Mouse (Mus musculus): ENCODE measurements around the gene Fbxo46. TPM values are rescaled to one million over a fixed set of nuclear protein-coding genes. Genes with fewer than 3 reads are reported as not detected.
"Not testable (repeated sequence)": the region's sequence is repeated elsewhere in the genome, so short reads cannot be mapped to it uniquely, and the experiment has no call there.

Fbxo46 gene
- 0.21 and 0.77 TPM in 2 replicates for total RNA-seq (2015; ENCODE audit: low replicate concordance)
- 2.1 and 2.5 TPM in 2 replicates for total RNA-seq (2017; ENCODE audit: low replicate concordance)

DNA sequence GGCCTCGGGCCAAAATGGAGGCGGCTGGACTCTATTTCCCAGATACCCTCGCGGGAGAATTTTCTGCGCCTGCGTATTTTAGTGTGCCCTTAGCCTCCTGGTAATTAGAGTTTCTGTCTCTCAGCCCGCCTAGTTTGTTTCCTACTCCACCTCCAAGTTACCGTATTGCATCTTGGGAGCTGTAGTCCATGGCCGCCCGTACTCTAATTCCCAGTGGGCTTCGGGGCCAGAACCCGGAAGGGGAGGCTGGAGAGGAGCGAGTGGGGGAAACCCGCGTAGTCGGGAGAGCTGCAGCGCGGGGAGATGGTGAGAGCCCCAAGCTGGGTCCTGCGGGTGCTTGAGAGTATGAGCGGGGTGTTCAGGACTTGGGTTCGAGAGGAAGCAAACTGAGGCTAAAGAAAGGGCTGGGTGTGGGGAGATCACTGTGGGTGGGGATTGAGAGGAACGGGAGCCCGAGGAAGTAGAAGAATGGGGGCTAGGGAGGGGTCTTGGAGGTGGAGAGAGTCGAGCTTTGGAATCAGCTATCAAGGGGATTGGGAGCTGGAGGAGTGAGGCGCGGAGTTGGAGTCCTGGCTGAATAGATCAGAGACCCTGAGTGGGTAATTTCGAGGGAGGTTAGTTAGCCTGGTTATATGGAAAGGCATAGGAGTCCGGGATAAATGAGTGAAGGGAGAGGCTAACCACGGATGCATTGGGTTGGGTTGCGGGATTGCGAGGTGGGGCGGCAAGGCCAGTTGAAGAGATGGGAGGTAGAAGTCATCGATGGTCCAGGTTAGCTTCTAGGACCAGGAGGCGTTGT lies at the start of gene Fbxo46:
TSS of gene Fbxo46 (plus strand) at position 229 of the 799 bp plus-strand sequence.
- peak; percentile 99 for ATAC-seq (replicated peaks; ENCODE audit: low FRiP score, poor library complexity, severe bottlenecking)

DNA sequence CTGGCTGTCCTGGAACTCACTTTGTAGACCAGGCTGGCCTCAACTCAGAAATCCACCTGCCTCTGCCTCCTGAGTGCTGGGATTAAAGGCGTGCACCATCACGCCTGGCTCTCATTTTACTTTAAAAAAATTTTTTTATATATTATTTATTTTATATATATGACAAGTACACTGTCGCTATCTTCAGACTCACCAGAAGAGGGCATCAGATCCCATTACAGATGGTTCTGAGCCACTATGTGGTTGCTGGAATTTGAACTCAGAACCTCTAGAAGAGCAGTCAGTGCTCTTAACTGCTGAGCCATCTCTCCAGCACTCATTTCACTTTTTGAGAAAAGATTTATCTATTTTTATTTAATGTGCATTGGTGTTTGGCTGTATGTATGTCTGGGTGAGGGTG lies 48.6 kb upstream of the Fbxo46 start:
- not testable (repeated sequence) for ATAC-seq (replicated peaks; ENCODE audit: low FRiP score, poor library complexity, severe bottlenecking)

DNA sequence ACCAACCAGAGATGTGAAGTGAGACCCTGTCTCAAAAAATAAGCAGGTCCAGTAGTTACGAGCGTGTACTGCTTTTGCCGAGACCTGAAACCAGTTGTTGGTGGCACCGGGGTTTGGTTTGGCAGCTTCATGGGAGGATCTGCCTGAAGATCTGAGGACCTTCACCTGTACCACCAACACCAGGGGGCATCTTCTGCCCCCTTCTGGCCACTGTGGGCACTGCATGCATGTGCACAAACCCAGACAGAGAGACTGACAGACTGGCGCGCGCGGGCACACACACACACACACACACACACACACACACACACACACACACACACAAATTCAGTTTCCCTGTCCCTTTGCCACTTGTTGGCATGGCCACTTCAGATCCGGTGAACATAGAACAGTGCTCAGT lies 46.2 kb upstream of the Fbxo46 start:
- ATAC-seq (replicated peaks; ENCODE audit: low FRiP score, poor library complexity, severe bottlenecking) = no peak

DNA sequence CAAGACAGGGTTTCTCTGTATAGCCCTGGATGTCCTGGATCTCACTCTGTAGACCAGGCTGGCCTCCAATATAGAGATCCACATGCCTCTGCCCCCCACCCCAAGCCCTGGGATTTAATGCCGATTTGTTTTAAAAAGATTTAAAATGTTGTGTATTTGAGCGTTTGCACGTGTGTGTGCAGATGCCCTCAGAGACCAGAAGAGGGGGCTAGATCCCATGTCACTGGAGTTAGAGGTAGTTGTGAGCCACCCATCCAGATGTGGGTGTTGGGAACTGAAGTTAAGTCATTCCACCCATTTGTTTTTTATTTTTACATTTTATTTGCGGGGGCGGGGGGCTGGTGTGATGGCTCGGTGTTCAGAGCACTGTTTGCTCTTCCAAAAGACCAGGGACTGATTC lies 45.2 kb upstream of the Fbxo46 start:
- ATAC-seq (replicated peaks; ENCODE audit: low FRiP score, poor library complexity, severe bottlenecking) = no peak

DNA sequence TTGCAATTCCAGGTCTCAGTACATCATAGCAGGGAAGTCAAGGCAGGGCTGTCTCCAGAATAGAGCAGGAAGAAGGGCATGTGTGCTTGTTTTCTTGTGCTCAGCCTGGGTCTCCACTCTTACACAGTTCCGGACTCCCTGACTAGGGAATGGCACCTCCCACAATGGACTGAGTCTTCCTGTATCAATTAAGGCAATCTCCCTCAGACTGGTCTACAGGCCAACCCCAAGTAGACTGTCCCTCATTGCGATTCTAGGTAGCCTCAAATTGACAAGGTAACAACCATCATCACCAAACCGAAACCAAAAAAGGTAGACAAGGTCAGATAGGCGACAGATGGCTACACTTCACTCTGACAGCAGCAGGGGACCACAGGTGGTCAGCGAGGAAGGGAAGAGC lies 44.4 kb upstream of the Fbxo46 start:
- no peak for ATAC-seq (replicated peaks; ENCODE audit: low FRiP score, poor library complexity, severe bottlenecking)

DNA sequence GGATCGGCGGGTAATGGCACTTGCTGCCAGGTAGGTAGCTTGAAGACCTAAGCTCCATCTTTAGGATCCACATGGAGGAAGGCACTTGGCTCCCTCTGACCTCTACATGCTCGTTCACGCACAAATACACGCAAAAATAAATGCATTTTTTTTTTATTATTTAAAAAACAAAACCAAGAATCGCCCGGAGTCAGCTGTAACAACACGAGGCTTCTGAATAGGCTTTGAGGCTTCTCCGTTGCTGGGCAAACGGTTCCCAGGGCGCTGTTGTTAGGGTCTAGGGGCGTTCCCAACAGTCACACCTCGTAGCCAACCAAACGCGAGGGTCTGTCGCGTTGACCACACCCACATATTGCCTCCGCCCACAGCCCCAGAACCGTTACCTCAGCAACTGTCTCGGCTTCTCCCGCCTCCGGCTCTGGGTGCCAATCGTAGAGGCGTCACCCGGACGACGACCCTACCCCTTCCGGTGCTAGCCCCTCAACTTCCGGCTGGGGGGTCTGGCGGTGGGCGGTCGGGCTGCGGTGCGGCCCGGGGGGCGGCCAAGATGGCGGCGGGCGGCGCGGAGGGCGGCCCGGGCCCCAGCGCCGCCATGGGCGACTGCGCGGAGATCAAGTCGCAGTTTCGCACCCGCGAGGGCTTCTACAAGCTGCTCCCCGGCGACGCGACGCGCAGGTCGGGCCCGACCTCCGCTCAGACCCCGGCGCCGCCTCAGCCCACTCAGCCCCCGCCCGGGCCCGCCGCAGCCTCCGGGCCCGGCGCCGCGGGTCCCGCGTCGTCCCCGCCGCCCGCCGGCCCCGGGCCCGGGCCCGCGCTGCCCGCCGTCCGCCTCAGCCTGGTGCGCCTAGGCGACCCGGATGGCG lies 43.7 kb upstream of the Fbxo46 start, which contains the start of gene Dmwd:
TSS of gene Dmwd (plus strand) at position 505 of the 863 bp plus-strand sequence.
- peak; percentile 92 for ATAC-seq (replicated peaks; ENCODE audit: low FRiP score, poor library complexity, severe bottlenecking)

DNA sequence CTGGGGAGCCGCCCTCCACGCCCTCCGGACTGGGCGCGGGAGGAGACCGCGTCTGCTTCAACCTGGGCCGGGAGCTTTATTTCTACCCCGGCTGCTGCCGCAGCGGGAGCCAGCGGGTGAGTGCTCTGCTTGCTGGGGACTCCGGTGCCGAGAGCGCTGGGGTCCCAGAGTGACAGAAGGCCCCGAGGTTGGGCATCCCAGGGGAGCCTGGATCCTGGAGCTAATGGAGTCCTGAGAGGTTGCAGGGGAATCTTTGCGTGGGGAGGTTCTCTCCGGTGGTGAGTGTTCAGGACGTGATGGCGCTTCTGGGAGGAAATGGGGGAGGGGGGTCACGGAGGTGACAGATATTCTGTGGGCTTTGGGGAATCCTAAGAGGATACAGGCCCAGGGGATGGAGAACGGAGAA lies 43.1 kb upstream of the Fbxo46 start:
- peak; percentile 55; the same call in 1 of the 2 replicates for ATAC-seq (replicated peaks; ENCODE audit: low FRiP score, poor library complexity, severe bottlenecking)

DNA sequence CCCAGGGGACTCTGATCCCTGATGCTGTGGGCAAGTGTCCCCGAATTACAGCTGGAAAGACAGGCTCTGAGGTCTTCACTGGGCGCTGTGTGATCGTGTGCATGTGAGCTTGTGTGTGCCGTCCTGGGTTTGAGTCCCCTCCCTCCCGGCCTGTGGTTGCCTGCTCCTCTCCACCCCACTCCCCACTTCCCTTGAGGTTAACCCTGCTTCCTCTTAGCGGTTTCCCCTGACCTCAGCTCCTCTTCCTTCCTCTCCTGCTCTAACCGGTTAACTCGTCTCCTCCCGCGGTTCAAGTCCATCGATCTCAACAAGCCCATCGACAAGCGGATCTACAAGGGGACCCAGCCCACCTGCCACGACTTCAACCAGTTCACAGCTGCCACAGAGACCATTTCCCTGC lies 41.9 kb upstream of the Fbxo46 start:
- no peak for ATAC-seq (replicated peaks; ENCODE audit: low FRiP score, poor library complexity, severe bottlenecking)

DNA sequence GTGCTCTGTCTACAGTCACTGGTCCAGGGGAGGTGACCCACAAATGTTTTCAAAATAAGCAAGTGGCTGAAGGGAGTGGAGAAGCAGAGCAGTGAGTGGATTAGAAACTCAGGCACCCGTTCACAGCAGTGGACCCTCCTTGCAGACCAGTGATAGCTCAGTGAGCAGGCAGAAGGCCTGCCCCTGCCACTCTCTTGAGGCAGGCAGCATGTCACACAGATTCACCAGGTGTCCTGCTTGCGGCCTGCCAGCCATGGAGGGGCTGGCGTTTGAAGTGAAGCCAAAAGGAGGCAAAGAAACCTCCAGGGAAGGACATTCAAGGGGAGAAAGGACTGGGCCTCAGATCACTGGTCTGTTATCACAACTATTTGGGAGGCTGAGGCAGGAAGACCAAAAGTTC lies 40.9 kb upstream of the Fbxo46 start:
- ATAC-seq (replicated peaks; ENCODE audit: low FRiP score, poor library complexity, severe bottlenecking) = no peak

DNA sequence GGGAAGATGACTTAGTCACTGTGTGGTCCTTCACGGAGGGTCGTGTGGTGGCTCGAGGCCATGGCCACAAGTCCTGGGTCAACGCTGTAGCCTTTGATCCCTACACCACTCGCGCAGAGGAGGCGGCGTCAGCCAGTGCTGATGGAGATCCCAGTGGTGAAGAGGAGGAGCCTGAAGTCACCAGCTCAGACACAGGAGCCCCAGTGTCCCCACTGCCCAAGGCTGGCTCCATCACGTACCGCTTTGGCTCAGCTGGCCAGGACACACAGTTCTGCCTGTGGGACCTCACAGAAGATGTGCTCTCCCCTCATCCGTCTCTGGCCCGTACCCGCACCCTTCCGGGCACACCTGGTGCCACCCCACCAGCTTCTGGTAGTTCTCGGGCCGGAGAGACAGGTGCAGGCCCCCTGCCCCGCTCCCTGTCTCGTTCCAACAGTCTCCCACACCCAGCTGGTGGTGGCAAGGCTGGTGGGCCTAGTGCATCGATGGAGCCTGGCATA lies 39.2 kb upstream of the Fbxo46 start:
- ATAC-seq (replicated peaks; ENCODE audit: low FRiP score, poor library complexity, severe bottlenecking) = no peak

DNA sequence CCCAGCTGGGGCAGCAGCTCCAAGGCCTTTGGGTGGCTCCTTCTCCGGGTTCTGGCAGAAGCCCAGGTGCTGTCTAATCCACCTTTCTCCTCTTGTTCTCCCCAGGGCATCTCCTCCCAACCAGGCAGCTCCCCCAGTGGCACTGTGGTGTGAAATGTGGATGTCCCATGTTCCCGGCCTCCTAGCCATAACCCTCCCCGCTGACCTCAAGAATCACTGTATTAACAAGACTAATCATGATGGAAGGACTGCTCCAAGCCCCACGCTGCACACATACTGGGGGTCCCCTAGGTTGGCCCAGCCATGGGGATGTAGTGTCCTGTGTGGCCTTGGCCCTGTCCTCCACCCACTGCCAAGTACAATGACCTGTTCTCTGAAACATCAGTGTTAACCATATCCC lies 37.5 kb upstream of the Fbxo46 start:
- ATAC-seq (replicated peaks; ENCODE audit: low FRiP score, poor library complexity, severe bottlenecking) = no peak

DNA sequence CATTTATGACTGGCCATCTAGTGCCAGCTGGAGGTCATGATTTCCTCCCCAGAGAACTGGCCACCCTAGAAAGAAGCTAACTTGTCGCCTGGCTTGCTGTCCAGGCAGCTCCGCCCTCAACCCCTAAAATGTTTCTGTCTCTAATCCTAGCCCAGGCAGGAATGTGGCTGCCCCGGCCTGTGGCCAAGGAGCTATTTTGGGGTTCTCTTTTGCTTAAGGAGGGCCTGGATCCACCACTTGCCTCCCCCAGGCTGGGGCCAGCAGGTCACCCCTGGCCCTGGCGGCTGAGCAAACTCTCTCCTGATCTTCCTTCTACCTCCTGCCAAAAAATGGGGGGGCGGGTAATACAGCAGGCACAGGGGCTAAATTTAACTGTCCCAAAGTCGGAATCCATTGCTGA lies 36.6 kb upstream of the Fbxo46 start:
- no peak for ATAC-seq (replicated peaks; ENCODE audit: low FRiP score, poor library complexity, severe bottlenecking)

DNA sequence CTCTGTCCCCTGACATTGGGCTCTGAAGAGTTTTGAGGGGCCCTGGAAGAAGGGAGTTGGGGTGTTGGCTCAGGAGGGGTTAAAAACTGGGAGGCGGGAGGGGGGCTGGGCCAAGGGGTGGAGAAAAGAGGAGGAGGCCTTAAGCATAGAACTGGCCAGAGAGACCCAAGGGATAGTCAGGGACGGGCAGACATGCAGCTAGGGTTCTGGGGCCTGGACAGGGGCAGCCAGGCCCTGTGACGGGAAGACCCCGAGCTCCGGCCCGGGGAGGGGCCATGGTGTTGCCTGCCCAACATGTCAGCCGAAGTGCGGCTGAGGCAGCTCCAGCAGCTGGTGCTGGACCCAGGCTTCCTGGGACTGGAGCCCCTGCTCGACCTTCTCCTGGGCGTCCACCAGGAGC lies 36.0 kb upstream of the Fbxo46 start, which contains the start of gene Dmpk:
TSS of gene Dmpk (plus strand) at position 149 of the 400 bp plus-strand sequence.
- no peak for ATAC-seq (replicated peaks; ENCODE audit: low FRiP score, poor library complexity, severe bottlenecking)

DNA sequence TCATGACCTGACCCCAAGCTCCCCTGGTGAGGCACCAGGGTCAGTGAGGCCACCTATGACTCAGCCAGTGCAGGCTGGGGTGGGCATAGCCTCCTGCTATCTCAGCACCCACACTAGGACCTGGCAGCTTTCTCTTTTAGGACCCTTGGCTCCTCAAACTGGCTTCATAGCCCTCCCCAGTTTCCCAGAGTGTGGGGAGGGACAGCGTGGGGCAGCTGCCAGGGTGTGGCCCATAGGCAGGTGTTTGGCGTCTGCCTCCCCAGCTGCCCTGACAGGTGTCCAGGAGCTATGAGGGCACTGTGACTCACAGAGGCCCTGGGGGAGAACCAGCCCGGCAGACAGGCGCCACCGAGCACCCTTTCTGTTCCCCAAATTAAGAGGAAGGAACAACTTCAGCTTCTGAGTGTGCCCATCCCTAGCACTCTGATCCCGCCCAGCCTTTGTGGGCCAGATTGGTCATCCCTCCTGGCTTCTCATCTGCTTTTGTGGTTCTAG lies 35.3 kb upstream of the Fbxo46 start:
- no peak for ATAC-seq (replicated peaks; ENCODE audit: low FRiP score, poor library complexity, severe bottlenecking)

DNA sequence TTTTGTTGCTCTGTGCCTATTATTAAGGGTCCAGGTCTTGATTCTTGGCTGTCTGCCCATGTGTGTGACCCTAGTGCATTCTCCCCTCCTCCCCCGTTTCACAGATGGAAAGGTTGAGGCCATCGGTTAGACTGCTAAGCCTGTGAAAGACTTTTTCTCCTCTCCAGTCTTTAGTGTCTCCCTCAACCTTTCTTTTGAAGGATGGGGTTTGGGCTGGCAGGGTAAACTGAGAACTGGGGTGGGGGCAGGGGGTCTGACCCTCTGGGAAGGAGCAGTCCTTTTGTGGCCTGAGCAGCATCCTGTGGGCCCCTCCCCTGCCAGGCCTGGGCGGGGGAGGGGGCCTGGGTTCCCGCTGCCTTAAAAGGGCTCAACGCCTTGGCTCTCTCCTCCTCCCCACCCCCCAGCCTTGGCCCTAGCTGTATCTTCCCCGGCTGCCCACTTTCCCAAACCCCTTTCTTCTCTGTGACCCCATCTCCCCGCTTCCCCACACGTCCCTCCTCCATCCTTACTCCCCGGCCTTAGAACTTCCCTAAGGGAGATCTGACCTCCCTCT lies 34.7 kb upstream of the Fbxo46 start:
- ATAC-seq (replicated peaks; ENCODE audit: low FRiP score, poor library complexity, severe bottlenecking) = no peak

DNA sequence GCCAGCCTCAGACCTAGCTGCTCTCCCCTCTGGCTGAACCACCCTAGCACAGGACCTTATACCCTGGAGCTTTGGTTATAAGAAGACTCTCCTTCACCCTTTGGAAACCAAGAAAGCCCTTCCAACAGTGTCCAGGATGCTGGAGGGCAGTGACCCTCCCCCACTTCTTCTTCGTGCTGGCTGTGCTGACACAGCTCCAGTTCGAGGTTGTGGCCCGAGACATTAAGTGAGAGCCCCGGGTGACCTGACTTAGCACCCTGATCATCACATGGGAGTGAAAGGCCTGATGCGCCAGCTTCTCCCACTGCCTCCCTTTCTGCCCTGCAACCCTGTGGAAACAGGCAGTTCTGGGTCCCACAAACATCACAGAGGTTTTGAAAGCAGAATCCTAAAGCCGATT lies 34.2 kb upstream of the Fbxo46 start:
- no peak for ATAC-seq (replicated peaks; ENCODE audit: low FRiP score, poor library complexity, severe bottlenecking)

DNA sequence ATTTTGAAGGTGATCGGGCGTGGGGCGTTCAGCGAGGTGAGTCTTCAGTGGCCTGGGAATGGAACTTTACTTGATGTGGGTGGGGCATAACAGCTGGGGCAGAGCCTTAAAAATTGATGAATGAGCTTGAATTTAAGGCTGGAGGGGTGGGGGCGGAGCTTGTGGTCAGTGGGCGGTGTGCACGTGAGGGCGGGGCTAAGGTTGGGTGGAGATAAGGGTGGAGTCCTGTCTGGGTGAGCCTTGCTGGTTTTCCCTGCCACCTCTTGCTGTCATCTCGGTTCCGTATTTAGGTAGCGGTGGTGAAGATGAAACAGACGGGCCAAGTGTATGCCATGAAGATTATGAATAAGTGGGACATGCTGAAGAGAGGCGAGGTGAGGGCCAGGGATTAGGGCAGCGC lies 33.6 kb upstream of the Fbxo46 start:
- peak; percentile 87 for ATAC-seq (replicated peaks; ENCODE audit: low FRiP score, poor library complexity, severe bottlenecking)

DNA sequence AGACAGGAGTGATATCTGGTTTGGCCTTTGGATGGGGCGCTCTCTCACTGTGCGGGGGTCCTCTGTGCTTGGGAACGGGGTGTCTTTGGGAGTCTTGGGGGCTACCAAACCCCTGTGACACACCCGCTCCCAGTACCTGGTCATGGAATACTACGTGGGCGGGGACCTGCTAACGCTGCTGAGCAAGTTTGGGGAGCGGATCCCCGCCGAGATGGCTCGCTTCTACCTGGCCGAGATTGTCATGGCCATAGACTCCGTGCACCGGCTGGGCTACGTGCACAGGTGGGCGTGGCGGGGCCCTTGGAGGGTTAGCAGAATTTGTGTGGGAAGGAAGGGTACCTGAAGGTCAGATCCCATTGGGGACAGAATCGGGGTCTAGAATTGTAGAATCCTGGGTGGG lies 32.9 kb upstream of the Fbxo46 start:
- ATAC-seq (replicated peaks; ENCODE audit: low FRiP score, poor library complexity, severe bottlenecking) = no peak

DNA sequence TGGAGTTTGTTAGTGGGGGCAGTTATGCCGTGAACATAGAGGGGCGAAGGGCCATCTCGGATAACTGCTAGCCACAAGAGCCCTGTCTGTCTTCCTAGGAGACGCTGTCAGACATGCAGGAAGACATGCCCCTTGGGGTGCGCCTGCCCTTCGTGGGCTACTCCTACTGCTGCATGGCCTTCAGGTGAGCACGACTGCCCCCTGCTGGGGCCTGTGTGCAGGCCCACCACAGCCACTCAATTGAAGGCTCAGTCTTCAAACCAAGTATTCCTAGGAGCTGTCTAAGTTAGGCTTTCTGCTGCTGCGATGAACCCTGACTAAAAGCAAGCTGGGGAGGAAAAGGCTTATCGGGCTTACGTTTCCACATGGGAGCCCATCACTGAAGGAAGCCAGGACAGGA lies 30.8 kb upstream of the Fbxo46 start:
- peak; percentile 43; the same call in 1 of the 2 replicates for ATAC-seq (replicated peaks; ENCODE audit: low FRiP score, poor library complexity, severe bottlenecking)

DNA sequence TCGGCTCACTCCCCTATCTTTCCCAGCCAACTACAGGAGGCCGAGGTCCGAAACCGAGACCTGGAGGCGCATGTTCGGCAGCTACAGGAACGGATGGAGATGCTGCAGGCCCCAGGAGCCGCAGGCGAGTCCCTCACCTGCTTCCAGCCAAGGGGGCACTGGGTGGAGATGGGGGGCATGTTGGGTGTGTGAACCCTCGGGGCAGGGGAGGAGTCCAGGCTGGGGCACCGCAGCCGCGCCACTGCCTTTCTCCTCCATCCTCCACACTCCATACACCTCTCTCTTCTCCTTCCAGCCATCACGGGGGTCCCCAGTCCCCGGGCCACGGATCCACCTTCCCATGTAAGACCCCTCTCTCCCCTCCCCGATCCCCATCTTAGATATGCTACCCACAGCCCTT lies 27.7 kb upstream of the Fbxo46 start:
- ATAC-seq (replicated peaks; ENCODE audit: low FRiP score, poor library complexity, severe bottlenecking) = no peak
